Mouse (Mus musculus) heart, postnatal 10 days (tissue): ENCODE results near the gene Slc32a1. TPM values are rescaled to one million over a fixed set of nuclear protein-coding genes. Genes with fewer than 3 reads are reported as not detected.

Experiments used
- DNase-seq, 2 experiments: peaks; one replicate each; pipeline ENCODE4 v3.0.0; 2021
- intact Hi-C: fragments of 180-260 bp; cut with DNase I; formaldehyde crosslinking; loops from one replicate; pipeline ENCODE4 v1.15.1; 2025
- total RNA-seq, 2 experiments: library from RNA; stranded (reverse); gene quantifications; 2 replicates each; pipeline ENCODE4 v1.2.3; 2021

Slc32a1 gene
- total RNA-seq, 2 experiments from 2014 or later, result not detected

DNA sequence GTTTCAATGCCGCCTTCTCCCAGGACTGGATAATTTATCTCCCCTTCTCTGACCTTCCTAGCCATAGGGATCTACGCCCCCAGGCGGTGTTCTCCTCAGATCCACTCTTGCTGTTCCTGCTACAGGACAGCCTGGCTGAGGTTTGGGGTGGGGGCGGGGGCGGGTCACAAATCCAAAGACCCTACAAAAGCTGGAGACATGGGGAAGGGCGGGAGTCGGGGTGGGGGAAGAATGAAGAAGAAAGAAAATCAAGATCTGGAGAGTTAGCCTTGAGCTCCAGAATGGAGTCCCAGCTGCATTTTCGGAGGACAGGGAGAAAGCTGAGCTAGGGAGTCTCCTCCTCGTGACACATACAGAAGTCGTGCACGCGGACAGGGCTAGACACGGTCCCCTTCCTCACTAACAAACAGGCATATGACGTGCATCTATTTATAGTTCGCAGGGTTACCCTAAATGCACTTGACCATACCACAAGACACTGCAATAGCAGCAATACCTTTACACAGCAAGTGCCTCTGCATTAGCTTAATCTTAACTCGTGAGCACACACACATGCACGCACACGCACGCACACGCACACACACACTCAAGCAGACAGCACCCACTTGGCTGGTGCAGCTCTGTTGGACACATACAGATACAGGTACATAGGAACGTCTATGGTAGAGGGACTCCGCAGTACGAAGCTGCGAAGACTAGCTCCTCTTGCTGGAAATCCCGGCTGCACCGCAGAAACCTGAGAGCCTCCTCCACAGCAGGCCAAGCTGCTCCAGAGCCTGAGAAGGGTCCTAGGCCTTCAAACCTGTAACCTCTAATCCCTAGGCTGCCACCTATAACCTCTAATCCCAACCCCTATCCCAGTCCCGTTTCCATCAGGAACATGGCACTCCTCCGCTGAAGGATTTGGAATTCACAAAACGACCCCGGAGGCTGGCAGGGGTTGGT is 1.4 kb downstream of the Slc32a1 start:
- peak in 1 of 2 experiments; percentile 47 for DNase-seq
- intact Hi-C loops, result no loop called here

DNA sequence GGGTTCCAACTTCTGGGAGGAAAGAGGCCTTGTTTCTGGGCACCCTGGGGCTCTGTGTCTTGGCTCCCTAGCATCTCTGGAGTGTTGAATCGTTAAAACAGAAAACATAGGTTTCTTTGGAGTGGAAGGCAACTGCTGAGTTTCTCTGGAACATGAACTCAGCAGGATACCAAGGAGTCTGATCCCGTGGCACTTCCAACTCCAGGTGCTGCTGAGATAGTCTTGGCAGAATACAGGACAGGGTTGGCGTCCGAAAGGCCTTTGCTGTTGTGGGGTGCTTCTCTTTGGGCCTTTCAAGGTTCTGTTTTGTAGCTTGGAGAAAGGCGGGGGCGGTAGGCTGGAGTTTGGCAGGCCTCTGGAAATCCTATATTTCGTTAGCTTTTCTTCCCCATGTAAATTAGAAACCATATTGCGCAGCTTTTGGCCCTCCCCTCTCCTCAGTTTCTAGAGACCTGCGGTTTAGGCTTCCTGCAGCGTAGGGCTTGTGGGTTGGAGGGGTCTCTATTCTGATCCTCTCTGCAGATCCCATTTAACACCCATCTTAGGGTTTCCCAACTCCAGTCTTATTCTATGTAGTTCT is 2.2 kb downstream of the Slc32a1 start:
- peak; percentile 41 to 50 for DNase-seq
- intact Hi-C loops, result no loop called here

DNA sequence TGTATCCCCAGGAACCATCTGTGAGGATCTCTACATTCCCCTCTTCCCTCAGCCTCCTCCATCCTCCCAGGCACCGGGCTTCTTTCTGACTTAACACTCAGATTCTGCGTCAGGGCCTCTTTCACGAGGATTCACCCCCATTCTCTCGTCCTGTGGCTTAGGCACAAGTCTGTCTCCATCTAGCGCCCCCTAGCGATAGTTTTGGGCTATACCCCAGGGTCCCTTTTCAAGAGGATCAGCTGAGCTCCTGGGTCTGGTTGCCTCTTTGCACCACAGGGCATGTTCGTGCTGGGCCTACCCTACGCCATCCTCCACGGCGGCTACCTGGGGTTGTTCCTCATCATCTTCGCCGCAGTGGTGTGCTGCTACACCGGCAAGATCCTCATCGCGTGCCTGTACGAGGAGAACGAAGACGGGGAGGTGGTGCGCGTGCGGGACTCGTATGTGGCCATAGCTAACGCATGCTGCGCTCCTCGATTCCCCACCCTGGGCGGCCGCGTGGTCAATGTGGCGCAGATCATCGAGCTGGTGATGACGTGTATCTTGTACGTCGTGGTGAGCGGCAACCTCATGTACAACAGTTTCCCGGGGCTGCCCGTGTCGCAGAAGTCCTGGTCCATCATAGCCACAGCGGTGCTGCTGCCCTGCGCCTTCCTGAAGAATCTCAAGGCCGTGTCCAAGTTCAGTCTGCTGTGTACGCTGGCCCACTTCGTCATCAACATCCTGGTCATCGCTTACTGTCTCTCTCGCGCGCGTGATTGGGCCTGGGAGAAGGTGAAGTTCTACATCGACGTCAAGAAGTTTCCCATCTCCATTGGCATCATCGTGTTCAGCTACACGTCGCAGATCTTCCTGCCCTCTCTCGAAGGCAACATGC is 3.2 kb downstream of the Slc32a1 start:
- peak; percentile 31 to 57 for DNase-seq
- intact Hi-C loops, result no loop called here

DNA sequence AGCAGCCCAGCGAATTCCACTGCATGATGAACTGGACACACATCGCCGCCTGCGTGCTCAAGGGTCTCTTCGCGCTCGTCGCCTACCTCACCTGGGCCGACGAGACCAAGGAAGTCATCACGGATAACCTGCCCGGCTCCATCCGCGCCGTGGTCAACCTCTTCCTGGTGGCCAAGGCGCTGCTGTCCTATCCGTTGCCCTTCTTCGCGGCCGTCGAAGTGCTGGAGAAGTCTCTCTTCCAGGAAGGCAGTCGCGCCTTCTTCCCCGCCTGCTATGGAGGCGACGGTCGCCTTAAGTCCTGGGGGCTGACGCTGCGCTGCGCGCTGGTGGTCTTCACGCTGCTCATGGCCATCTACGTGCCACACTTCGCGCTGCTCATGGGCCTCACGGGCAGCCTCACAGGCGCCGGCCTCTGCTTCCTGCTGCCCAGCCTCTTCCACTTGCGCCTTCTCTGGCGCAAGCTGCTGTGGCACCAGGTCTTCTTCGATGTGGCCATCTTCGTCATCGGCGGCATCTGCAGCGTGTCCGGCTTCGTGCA is 3.9 kb downstream of the Slc32a1 start:
- no peak for DNase-seq
- intact Hi-C loops, result no loop called here

DNA sequence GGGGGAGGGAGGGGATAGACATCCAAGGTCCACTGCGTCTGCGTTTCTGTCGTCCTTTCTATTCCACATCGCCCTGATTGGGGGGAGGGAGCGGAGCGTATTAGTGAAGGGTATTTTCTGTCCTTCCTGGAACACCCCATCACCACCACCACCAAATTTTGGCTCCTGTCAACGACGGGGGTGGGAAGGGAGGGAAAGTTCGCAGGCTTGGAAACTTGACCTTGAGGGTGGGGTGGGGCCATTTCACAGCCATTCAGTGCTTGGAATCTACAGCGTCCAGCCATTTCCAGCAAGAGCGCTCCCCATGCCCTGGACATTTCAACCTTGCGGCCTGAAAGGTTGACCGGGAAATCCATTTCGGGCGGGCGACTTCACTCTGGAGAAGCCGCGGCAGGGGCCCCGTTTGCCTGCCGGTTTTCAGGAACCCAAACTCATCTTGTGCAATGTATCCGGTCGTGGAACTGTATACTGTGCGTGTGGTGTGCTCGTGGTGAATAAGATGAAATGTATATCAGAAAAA is 4.7 kb downstream of the Slc32a1 start:
- intact Hi-C loops, result no loop called here
- no peak for DNase-seq

DNA sequence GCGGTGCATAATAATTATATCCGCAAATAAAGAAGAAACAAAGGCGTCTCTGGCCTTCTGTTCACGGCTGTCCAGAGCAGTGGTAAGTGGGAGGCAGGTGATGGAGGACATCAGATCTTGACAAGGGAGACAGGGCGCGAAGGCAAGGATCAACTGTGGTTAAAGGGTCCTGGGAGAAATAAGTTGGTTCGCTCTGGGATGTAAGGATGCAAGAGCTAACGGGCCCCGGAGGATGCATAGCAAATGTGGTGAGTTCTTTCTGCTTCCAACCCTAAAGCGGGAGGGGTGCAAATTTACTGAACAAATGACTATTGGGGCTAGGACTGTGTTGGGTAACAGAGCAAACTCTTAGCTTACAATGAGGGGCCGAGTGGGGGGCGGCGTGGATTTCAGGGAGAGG is 5.1 kb downstream of the Slc32a1 start:
- intact Hi-C loops, result no loop called here
- DNase-seq, result no peak

DNA sequence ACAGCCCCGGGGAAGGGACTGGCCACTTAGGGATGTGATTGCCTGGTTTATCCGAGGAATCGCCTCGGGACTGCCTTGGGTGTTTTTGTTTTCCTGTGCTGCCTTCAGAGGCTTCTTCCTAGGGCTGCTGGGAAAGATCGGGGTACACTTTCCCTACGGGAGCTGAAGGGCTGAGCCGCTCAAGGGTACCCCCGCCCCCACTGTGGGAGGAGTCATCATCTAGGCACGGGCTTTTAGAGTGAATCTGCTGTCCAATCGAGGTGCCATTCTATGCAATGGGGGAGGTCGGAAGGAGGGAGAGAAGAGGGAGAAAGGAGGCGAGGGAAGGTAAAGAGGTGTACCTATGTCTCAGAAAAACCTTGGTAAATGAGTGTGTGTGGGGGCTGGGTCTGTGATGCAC is 5.7 kb downstream of the Slc32a1 start:
- no peak for DNase-seq
- intact Hi-C loops, result no loop called here

DNA sequence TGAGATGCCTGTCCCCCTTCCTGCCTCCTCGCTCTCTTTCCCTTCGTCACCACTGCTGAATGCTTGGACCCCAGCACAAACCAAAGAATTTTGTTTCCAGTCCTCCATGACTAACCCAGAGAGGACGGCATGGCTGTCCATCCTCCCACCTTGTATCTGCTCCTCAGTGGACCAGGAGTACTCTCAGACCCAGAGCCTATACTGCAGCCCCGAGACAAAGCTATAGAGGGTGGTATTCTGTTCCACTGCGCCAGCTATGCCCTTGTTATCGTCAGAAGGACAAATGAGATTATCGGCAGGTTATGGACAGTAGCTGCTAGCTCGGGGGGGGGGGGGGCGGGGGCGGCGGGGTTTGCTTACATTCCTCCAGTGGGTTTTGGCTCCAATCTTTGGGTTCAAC is 6.2 kb downstream of the Slc32a1 start:
- DNase-seq, result no peak
- intact Hi-C loops, result no loop called here

DNA sequence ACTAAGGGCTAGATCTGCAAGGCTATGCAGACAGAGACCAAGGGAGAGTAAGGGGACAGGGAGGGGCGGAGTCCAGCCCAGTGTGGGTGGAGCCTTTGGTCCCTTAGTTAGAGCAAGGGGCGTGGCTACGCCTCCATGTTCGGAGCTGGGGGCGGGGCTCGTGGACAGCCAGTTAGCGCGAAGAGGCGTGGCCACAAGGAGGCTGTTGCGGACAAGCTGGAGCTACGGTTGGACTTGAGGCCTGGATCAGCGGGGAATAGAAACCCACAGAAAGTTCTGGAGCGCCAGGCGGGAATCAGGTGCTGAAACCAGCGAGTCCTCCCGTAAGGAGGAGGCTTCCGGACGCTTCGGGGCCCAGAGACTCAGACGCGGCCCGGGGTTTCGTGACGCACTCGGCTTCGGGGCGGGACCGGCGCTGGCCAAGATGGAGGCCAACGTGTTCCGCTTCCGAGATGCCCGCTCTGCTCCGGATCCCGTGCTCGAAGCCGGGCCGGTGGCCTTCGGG is 14.2 kb downstream of the Slc32a1 start, which contains the start of gene Actr5:
Gene Actr5 (plus strand): TSS at position 171 of the 505 bp plus-strand sequence.
- intact Hi-C loops, result no loop called here
- peak; percentile 95 for DNase-seq

DNA sequence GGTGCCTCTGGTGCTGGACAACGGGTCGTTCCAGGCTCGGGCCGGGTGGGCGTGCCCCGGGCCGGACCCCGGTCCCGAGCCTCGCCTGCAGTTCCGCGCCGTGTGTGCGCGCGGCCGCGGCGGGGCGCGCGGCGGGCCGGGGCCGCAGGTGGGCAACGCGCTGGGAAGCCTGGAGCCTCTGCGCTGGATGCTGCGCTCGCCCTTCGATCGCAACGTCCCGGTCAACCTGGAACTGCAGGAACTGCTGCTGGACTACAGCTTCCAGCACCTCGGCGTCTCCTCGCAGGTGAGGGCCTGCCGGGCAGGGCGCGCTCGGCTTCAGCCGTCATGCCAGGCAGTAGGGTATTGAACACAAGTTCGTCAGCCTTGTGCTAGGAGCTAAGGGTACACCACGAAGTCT is 14.7 kb downstream of the Slc32a1 start:
- intact Hi-C loops, result no loop called here
- DNase-seq, result peak in 1 of 2 experiments; percentile 43

DNA sequence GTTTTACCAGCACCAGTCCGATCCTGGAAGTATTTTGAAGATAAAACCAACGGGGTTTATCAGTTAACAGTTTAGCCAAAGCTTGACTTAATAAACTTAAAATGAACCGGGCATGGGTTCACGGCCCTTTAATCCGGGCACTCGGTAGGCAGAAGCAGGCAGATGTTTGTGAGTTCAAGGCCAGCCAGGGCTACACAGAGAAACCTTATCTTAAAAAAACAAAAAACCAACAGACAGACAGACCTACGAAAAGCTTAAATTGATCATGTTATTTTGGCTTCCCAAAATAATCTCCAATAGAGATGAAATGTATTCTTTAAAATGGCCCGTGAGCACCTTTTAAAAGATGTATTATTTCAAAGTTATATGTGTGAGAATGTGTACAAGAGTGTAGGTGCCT is 15.1 kb downstream of the Slc32a1 start:
- intact Hi-C loops, result no loop called here
- no peak for DNase-seq

DNA sequence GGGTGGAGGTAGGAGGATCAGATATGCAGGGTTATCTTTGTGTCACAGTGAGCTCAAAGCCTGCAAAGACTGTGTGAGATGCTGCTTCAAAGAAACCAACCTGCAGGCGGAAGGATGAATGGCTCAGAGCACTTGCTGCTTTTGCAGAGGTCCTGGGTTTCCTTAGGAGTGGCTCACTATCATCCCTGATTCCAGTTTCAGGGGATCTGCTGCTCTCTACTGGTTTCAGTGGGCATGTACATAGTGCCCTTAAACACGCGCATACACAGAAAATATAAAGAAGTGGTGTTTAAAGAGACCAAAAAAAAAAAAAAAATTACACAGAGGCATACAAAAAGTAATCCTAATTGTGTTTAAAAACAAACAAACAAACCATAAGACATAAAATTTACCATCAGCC is 18.3 kb downstream of the Slc32a1 start:
- DNase-seq, result no peak
- intact Hi-C loops, result loop anchor here (1.0 kb wide), 1 partner anchor 80 kb away; no protein-coding TSS in a partner anchor

DNA sequence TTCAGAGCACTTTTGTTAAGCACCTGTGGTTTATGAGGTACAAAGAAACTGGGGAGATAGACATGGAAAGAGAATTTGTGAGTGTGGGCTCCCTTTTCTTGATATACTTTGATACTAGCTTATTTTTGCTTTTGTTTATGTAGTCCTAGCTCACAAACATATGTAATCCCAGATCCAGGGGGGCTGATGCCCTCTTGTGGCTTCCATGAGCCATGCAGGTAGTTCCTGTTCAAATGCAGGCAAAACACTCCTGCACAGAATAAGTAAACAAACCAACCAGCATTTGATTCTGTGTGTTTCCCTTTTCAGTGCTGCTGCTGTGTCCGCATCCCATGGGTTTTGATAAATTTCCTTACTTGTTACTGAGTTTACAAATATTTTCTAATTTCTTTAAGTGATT is 18.8 kb downstream of the Slc32a1 start:
- DNase-seq, result peak in 1 of 2 experiments; percentile 38
- intact Hi-C loops, result loop anchor here (1.0 kb wide), 1 partner anchor 80 kb away; no protein-coding TSS in a partner anchor

DNA sequence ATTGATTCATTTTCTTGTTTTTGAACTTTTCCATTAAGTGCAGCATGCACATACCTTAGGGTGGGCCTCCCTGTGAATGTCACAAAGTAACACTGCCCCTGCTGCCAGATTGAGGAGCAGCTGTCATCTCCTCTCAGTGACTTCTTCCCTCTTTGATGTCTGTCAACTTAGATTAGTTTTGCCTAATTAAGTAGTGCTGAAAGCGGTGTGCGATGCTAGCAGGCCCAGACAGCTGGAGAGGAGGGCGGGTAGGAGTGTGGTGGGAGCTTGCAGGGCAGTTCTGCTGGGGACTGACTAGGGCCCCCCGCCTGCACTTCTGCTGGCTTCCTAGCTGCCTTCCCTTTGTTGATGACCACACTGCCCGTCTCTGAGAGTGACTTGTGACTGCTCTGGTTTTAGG is 21.3 kb downstream of the Slc32a1 start:
- intact Hi-C loops, result no loop called here
- no peak for DNase-seq

DNA sequence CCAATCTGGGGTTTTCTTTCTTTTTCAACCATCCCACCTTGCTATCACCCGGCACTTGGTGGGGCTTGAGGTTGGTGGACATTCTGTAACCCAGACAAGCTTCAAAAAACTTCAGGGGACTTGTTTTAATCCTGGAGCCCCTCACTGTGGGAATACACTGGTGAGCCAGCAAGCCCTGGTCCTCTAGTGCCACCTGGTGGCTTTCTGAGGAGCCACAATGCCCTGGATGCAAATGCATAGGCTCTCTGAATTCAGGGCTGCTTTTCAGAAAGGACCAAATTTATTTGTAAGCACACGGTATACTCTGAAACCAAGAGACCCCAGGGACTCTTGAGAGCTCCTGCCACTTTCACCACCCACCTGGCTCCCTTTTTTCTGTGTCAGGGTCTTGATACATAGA is 31.3 kb downstream of the Slc32a1 start:
- intact Hi-C loops, result loop anchor here (2.0 kb wide), 1 partner anchor 91 kb away; no protein-coding TSS in a partner anchor
- peak; percentile 70 to 83 for DNase-seq

DNA sequence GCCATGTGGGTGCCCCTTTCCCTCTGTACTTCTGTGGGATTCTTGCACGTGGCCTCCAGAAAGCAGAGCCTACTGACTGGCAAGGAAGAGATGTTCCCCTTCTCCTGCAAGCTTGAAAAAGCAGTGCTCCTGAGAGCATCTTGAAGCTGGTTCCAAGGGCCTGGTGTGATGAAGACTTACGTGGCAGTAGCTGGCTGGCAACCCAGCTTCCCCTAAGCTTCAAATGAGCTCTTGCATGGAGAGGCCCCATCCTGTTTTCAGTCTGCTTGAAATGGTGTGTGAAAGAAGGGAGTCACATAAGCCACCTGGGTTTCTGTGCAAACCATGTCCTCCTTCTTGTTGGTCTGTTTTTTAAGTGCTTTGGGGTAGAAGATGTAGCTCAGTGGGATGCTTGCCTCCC is 32.0 kb downstream of the Slc32a1 start:
- no peak for DNase-seq
- intact Hi-C loops, result no loop called here

DNA sequence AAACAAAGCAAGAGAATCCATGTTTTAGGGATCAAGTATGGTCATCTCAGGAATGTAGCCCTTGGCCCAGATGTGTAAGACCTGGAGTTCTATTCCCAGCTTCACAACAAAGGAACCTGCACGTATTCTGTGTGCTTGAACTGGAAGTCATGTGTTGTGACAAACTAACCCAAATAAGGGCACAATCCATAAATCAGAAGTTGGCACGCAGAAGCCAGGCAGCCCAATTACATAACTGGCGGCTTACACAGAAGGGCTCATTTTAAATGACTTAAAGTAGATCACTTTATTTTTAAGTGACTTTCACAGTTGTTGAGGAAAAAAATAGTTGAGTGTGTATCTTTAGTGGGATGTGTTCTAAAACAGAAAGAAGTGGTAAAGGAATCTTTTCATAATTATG is 33.2 kb downstream of the Slc32a1 start:
- DNase-seq, result no peak
- intact Hi-C loops, result no loop called here

DNA sequence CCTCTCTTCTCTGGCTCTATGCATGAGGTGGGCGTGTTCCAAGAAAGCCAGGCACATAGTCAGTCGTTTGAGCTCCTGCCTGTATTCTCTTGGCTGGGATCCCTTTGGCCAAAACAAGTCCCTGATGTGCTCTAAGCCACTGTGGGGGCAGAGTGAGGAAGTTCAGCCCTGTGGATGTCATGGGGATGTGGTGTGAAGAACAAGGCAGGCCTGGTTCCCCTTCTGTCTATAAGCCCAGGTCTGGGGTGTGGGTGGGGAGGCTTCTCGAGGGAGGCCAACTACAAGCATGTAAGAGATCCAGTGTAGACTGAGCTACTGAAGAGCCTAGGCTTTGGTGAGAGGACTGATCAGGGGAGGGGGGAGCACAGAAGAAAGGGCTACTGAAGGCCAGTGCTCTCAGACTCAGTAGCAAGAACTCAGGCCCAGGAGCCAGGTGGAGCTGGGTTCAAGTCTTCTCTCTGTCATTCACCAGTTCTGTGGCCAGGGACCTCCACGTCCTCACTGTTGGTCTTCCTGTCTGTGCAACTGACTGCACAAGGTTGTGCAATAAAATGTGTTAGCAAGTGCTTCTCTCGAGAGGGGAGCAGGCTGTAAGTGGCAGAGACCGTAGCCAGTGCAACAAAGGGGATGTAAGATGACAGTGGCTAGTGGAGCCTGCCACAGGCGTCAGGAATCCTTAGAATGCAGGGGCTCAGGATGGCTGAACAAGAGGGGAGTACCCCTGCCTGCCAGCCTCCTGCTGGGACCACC is 40.8 kb downstream of the Slc32a1 start:
- DNase-seq, result no peak
- intact Hi-C loops, result loop anchor here (5.0 to 10.0 kb wide), 2 partner anchors 91 to 213 kb away; no protein-coding TSS in a partner anchor

DNA sequence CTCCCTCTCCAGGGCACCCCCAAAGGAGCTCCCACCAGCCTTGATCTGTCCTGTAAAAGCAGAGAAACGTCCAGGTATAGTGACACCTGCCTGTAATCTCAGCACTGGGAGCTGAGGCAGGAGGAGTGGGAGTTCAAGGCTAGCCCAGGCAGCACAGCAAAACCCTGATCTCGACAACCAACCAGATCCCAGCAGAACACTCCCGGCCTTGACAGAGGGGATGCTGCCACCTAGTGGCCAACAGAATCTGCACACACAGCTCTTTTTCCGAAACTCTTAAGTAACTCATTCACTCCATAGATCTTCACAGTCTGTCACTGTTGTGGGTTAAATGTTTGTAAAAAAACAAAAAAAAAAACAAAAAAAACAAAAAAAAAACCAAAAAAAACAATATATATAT is 42.4 kb downstream of the Slc32a1 start:
- DNase-seq, result peak; percentile 70 to 85
- intact Hi-C loops, result loop anchor here (5.0 to 10.0 kb wide), 2 partner anchors 89 to 212 kb away; no protein-coding TSS in a partner anchor
